Mouse (Mus musculus) frontal cortex, postnatal 14 days (tissue): ENCODE measurements around the gene Hcrt.

Experiments used
- DNase-seq, 2 experiments: peaks; one replicate each; pipeline ENCODE4 v3.0.0; 2022; ENCODE audit warnings: low spot score in 2 of 2

Gene Hcrt

DNA sequence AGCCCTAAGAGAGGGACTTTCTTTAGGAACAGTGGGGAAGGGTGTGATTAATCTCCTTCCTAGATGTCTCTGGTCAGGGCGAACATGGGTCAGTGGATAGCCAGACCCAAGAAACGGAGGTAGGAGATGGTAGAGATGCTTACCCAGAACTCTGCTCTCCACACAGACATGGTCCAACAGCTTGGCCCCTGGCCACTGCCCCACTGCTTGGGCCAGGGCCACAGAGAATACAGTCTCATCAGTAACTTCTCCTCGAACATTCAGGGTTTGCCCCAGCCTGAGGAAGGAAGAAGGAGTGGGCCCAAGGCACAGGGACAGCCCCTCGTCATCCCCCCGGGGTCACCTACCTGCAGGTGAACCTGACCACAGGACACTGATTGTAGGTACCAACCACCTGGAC lies 5.1 kb upstream of the Hcrt start:
- no peak for DNase-seq

DNA sequence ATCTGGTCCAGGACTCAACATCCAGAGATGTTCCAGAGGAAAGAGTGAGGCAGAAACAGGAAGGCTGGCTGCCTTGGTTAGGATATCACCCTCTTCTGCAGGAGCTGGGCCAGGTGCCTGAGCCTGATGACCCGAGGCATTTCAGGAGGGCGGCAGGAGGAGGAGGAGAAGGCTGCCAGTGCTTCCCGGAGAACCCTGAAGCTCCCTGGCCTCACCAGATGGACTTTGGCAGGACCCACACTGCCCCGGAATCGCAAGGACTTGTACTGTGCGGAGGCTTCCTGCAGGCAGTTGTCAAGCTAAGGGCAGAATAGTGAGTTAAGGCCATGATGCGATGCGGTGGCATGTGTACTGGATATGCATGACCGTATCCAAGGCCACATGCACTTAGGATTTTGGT lies 4.0 kb upstream of the Hcrt start:
- DNase-seq, result no peak

DNA sequence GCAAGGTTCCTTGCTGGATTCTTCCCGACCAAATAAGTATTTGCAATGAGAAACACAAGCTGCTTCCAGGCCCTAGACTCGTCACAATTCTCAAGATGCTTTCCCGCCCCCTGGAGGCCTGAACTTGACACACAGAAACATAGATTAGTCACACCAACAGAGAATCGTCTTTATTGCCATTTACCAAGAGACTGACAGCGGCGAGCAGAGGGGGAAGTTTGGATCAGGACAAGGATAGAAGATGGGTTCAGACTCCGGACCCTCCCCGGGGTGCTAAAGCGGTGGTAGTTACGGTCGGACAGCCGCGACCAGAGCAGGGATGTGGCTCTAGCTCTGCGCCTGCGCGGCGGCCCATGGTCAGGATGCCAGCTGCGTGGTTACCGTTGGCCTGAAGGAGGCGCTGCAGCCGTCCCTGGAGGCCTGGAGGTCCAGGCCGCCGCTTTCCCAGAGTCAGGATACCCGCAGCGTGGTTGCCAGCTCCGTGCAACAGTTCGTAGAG lies 1.1 kb downstream of the Hcrt start:
- peak; percentile 80 to 82 for DNase-seq

DNA sequence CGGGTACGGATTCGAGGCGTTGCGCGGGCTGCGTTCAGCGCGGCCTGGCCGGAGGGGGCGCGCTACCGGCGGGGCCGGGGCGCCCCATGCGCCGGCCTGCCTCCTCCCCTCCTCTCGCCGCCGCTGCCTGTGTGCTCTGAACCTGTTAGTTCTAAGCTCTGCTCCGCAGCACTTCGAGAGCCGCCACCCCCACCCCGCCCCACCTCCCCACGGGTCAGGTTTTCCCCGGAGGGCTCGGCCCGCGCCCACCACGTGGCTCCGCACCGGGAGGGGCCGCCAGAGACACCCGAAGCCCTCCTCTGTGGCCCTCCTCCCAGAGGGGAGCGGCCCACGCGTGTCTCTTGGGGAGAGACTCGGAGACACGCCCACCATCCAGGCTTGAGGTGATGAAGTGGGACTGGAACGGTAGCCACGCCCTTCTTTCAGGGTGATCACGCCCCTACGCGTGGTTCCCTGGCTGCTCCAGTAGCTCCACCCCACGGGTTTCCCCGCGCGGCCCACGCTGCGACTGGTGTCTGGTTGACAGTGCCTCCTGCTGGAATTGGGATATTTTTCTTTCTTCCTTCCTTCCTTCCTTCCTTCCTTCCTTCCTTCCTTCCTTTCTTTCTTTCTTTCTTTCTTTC lies 3.0 kb downstream of the Hcrt start, which contains the start of gene Kcnh4:
TSS of gene Kcnh4 (minus strand) at position 332 of the 623 bp plus-strand sequence.
- peak; percentile 86 to 88 for DNase-seq

DNA sequence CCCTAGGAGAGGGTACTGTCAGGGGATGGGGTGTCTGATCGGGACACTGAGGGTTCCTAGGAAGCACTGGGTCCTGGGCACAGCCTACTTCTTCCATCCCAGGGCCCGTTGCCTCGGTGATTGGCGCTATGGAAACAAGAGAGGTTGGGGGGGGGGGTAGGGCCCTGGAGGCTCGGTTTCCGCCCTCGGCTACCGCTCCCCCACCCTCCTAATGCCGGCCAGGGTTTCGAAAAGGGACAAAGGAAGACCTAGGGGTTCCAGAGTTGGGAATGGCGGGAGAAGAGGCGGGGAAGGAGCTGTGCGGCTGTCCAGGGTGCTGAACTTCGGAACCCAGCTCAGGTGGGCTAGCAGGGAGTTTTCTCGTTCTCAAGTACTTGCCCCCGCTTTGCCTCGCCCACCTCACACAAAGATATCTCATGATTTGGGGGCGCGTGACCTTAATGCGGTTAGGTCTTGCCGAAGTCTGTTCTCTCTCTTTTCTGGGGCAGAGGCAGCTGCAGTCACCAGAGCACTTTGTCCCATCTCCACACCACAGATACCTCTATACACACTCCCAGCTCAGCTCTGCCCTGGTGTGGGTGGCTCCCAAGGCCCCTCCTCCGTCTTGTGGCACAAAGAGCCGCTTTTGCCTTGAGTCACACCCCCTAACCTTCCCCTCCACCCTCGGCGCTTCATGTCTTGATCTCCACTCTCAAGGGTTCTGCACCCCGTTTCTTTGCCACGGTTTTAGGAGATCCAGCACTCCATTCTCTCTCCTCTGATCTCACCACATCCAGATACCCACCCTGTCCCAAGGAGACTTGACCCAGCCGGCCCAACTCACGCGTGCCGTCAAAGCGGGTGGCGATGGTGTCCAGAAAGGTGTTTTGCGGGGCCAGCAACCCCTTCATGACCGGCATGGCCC lies 3.8 kb downstream of the Hcrt start:
- DNase-seq, result no peak

DNA sequence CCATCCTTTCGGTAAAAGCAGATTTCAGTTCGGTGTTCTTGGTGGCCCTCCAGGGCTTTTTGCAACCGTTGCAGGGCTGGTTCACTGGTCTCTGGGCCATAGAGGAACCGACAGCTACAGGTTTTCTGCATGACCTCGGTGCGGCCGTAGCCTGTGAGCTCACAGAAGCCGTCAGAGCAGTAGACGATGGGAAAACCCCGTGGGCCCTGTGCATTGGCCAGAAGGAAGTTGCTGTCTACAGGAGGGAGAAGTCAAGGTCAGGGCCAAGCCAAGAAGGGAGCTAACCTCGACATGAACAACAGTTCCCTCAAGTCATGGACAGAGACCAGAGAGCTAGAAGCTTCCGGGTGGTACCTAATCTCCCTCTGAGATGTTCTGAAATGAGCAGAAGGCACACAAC lies 5.2 kb downstream of the Hcrt start:
- no peak for DNase-seq

DNA sequence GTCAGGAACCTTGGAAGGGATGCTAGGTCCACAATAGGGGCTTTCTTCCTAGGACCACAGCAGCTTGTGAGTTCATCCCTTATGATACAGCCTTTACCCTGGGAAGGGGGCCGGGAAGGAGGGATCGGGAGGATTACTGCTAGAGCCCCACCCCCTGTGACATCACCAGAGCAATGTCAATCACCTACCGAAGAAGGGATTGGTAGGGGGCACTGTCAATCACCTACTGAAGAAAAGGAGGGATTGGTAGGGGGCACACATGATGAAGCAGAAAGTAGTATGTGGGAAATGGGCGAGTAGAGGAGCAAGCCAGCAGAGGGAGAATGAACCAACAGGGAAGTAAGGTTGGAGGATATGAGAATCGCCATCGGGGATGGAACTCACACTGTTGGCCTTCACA lies 6.3 kb downstream of the Hcrt start:
- no peak for DNase-seq

DNA sequence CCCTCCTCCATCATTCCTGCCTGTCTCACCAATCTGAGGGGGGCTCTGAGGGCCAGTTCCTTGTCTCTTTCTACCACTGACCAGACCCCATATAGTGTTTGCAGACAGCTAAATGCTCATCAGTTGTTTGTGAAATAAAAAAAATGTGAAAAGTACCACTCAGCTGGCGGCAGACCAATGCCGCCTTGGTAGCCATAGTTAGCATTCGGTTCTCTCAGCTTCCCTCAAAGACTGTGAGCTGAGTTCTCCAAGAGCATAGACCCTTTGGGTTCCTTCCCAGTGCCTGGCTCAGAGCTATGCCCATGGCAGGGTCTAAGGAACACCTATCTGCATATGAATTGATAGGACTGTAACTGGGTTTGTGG lies 8.1 kb downstream of the Hcrt start:
- DNase-seq, result no peak

DNA sequence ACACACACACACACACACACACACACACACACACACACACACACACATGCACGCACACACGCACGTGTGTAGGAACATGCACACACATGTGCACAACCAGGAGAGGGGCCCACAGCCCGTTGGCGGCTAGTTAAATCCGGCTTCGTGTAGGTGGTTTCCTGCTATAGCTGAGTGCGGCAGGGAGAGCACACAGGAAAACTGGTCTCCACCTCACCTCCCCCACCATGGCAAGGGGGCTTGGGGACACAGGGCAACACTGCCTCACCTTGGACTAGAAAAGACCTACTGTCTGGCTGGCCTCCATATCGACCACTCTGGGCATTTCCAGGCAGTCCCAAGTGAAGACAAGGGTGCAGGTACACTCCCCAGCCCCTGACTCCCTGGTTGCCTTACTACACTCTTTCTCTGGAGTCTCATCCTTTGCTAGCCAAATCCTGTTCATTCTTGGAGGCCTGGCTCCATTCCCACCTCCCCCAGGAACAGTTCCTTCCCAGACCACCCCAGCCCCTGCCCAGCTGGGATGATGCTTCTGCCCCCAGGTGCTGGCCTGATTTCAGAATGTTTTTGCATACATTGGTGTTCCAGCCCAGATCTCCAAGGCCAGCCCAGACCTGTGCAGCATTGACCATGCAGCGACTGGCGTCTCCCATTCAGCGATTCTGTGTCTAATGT lies 8.6 kb downstream of the Hcrt start:
- peak in 1 of 2 experiments; percentile 56 for DNase-seq

DNA sequence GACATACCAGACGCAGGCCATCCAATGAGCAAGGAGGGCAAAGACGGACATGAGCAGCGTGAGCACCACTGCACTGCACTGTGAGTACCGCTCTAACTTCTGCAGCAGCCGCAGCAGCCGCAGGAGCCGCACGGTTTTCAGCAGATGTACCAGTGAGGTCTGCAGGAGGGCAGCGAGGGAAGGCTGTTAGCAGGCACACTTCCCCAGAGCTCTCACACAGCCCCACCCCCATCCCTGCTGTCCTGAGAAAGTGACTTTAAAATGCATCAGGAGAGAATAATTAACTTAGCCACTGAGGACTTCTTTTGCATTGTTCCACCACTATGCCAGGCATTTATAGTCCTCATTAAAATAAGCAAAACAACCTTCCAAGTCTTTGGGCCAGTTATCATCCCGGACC lies 10.4 kb downstream of the Hcrt start:
- DNase-seq, result no peak

DNA sequence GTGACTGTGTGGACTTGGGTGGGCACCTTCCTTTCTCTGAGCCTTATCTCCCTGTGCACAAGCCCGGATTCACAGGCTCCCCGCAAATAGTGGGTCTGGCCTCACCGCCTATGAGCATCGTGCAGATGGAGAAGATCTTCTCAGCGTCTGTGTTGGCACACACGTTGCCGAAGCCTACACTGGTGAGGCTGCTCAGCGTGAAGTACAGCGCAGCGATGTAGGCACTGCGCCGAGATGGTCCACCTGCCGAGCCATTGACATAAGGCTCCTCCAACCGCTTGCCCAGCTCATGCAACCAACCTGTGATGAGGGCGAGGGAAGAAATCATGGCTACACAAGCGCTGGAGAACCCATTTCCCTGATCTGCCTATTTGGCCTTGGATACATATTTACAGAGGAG lies 12.6 kb downstream of the Hcrt start:
- DNase-seq, result no peak

DNA sequence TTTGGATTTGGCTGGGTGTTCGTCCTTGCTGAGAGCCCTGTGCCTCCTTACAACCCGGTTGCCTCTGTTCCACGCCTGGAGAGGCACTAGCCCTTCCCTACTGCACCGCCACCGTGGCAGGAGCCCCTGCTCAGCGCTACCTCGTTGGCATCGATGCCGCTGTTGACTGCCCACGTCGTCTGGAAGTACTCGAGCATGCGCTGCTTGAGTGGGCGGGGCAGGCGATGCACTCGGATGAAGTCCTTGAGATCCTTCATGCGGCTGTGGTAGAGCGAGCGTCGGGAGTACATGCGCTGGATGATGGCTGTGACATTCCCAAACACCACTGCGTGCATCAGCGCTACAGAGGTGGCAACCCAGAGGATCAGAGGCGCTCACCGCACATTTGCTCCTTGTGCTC lies 13.3 kb downstream of the Hcrt start:
- no peak for DNase-seq

DNA sequence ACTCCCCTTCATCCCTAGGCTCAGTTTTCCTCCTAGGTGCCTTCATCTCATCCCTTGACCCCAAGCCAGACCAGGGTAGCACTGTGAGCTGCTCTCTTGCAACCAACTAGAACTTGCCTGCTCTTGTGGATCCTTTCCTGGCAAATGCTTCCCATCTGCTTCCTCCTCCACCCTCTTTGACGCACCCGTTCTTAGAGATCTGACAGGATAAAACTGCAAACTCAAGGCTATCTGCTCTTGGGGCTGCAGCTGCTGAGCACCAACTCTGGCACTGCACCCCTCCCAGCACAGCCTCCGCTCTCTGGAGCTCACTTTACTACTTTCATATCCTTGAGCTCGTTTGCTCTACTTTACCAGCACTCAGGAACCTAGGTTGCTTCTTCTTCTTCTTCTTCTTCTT lies 14.1 kb downstream of the Hcrt start:
- no peak for DNase-seq

DNA sequence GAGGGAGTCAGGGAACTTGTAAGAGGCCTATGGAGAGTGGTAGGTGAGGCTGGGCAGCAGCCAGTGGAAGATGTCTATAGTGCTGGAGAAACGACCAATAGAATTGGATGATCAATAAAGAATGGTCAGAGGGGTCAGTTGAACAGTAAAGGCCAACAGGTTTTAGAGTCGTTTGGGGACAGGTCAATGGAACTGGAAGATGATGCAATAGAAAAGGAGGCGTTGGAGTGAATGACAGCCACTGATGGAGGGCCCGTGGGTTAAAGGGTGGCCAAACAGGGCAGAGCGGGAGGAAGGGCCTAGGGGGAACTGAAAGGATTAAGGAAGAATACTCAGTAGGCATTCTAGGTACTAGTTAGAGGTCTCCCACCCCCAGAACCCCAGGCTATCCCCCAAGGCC lies 15.6 kb downstream of the Hcrt start:
- DNase-seq, result no peak

DNA sequence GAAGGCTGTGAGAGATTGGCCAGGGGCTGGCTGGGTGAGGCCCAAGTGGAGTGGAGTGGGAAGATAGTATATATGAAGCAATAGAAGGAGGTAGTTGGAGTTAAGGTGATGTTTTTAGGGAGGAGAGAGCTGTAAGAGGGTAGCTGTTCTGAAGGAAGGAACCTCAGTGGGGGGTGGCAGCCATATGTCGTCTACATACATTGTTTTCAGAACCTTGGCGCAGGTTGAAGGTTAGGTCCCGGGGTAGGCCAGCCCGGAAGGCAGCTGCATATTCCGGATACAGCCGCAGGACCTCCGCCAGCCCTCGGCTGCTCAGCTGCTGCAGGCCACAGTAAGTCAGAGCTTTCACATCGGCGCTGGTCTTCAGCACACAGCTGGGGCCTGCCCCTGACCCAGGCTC lies 16.2 kb downstream of the Hcrt start:
- DNase-seq, result no peak

DNA sequence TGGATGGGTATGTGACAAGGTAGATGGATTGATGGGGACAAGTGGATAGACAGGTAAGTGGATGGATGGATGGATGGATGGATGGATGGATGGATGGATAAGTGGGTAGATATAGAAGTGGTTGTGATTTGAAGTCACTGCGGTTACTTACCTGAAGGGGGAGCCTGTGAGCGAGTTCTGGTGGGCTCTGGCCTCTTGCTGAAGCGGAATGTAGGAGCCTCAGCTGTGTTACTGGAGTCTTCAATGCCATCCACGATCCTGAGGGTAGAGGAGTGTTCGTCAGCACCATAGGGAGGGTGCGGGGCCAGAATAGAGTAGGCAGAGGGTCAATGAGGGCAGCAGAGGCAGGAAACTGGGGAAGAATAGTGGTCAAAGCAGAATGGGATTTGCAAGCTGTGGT lies 17.6 kb downstream of the Hcrt start:
- no peak for DNase-seq

DNA sequence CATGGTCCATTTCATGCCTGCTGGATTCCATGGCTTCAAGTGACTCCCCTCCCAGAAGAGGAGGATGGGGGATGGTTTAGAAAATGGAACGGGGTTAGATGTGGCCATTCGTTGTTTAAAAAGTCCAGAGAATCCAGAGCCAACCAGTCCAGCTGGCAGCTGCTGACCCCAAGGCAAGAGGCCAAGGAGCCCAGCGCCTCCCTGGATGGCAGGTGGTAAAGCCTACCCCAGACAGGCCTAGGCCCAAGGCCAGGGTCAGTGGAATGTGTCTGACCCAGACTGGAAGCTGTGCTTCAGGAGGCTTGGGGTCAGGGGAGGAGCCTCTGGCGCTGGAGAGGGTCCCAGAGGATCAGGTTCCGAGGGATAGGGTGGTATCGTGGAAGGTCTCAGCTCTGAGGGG lies 21.4 kb downstream of the Hcrt start:
- DNase-seq, result no peak

DNA sequence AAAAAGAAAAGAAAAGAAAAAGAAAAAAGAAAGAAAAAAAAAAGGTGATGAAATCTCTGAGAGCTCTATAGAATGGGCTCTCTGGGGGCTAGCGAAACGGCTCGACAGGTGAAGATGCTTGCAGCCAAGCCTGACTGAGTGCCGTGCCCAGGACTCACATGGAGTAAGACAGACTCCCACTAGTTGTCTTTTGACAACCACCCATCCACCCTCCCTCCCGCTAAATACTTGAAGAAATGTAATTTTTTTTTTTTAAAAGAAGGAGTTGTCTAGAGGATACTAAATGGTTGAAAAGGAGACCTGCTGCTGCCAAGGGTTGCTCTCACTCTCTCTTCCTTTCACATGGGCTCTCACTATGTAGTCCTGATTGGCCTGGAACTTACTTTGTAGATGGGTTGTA lies 24.0 kb downstream of the Hcrt start:
- DNase-seq, result no peak

DNA sequence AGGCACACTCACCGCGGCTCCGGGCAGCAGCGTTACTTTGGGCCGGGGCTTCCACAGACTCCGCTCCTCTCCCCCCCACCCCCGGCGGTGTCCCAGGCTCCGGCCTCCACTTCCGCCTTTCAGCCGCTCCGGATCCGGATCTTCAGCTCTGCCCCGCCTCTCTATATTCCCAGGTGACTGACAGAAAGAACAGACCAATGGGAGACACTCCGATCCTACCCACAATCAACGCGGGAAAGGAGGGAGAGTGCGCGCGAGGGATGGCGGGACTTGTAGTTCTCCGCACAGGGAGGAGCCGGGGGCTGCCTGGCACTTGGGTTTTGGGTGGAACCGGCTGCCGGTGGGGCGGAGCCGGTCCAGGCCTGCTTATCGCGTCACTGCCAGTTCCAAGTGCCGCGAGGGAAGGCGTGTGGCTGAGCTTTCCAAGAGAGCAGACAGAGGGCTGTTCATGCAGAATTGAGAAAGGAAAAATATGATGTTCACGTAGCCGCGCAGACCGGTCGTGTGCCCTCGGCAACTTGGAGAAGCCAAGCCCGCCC lies 24.6 kb downstream of the Hcrt start, which contains the start of gene Rab5c:
TSS of gene Rab5c (minus strand) at position 150 of the 539 bp plus-strand sequence.
- DNase-seq, result peak; percentile 98

DNA sequence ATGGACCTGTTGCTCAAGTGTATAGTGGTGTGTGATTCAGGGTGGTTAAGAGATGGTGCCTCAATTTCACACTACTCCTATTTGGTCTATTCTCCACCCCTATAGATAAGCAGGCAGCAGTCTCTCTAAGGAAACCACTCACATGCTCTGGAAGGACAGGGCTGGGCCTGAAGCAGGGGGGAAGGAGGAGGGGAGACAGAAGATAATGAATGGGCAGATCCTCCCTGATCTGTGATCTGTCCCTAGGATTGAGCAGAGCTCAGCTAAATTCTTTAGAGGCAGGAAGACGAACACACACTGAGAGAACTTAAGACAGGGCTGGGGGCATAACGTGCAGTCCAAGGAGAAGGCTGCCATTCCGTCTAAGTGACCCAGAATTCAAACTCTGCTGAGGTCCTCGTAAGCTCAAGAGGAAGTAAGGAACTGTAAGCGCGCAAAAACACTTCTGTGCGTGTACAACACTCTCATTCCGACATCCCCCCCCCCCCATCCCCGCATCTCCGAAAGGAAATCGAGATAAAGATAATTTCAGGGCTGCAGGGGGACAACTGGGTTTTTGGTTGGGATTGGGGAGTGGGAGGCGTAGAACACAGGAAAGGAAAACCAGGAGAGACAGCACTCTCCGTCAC lies 25.5 kb downstream of the Hcrt start:
- DNase-seq, result no peak

DNA sequence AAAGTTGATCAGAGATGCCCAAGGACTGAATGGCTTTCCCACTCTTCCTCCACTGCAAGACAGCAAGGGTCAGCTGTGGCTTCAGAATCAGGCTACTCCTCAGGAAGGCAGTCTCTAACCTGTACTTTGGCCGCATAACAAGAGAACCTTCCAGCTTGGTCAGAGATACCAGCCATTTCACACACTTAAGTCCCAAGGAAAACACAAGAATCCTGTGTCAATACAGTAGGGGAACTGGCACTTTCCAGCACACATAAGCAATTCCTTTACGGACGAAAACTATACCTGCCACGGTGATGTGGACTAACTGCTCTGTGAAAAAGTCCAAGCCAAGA lies 26.0 kb downstream of the Hcrt start:
- no peak for DNase-seq
